Mouse (Mus musculus) limb, embryonic 13.5 days (tissue): Measurements from ENCODE around the gene Ift27. TPM values are rescaled to one million over a fixed set of nuclear protein-coding genes. Genes with fewer than 3 reads are reported as not detected.

ENCODE experiments used
- ATAC-seq: fragments of 200-750 bp; cut with Nextera tagmentation; 2 replicates; pipeline ENCODE4 v1.8.0; 2017; ENCODE audit warnings: low read depth, moderate number of reproducible peaks, moderate TSS enrichment; ENCODE audit not compliant: low FRiP score
- H3K27ac ChIP-seq: fragments of 300-500 bp; sonication (generic); 2 replicates; pipeline ENCODE4 v1.5.1; 2015; ENCODE audit warnings: inconsistent platforms, mild to moderate bottlenecking, moderate library complexity
- H3K27me3 ChIP-seq: fragments of 300-500 bp; sonication (generic); 2 replicates; pipeline ENCODE4 v1.6.1; 2015; ENCODE audit warnings: mild to moderate bottlenecking, inconsistent platforms
- H3K36me3 ChIP-seq: fragments of 300-500 bp; sonication (generic); 2 replicates; pipeline ENCODE4 v1.6.1; 2015; ENCODE audit warnings: inconsistent platforms, mild to moderate bottlenecking, moderate library complexity
- H3K4me1 ChIP-seq: fragments of 300-500 bp; sonication (generic); 2 replicates; pipeline ENCODE4 v1.6.1; 2015; ENCODE audit warnings: inconsistent platforms
- H3K4me2 ChIP-seq: fragments of 300-500 bp; sonication (generic); replicated peaks from 2 replicates; pipeline ENCODE4 v1.6.1; 2015; ENCODE audit warnings: inconsistent platforms, mild to moderate bottlenecking, moderate library complexity
- H3K4me3 ChIP-seq: fragments of 300-500 bp; sonication (generic); 2 replicates; pipeline ENCODE4 v1.5.1; 2015; ENCODE audit warnings: moderate library complexity, mild to moderate bottlenecking, inconsistent platforms
- H3K9ac ChIP-seq: fragments of 300-500 bp; sonication (generic); 2 replicates; pipeline ENCODE4 v1.6.1; 2015; ENCODE audit warnings: mild to moderate bottlenecking, inconsistent platforms
- H3K9me3 ChIP-seq: fragments of 300-500 bp; sonication (generic); 2 replicates; pipeline ENCODE4 v1.6.1; 2016; ENCODE audit warnings: inconsistent platforms
- WGBS: fragments of 180-500 bp; shearing (Covaris S2); methylation state at CpG from one replicate; pipeline ENCODE4 v1.1.7; 2015; 5-methylcytosine and 5-hydroxymethylcytosine counted together
- polyA plus RNA-seq: library from polyadenylated mRNA; unstranded; fragments of >200 nt; fragmentation: Nextera tagmentation; extraction: Ambion mirVana; gene quantifications from 2 replicates; pipeline ENCODE4 v1.2.1, GENCODE M21; 2015

Ift27 gene
- polyA plus RNA-seq, 1 experiment from 2014 or later = 91.1 TPM

DNA sequence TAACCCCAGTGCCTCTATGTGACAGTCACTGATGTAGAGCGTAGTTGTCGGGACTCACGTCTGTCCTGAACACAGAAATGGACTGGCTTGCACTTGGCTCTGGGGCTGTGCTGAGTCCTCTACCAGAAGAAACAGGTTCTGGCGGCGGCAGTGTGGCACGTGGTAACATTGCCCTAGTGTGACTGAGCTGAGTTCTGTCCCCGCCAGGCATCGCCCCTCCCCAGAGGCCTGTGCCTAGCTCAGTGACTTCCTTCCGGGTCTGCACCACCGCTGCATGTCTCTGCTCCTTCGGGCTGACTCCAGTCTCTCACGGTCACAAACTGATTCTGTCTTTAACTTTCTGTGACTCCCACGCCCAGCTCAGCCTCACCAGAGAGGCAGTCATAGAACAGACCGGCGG, 3.2 kb downstream of the Ift27 start:
- no peak for ATAC-seq
- H3K4me3 ChIP-seq = no peak overlapping the region
- peaks cover 23% of the 10 kb centered on the region for H3K36me3 ChIP-seq
- 89% methylated on average over 15 of the region's 15 CpGs for WGBS
- peaks cover 15% of the 10 kb centered on the region for H3K4me1 ChIP-seq
- no peak overlapping the region for H3K9ac ChIP-seq
- no peaks in the 10 kb centered on the region for H3K27me3 ChIP-seq
- no peak overlapping the region for H3K4me2 ChIP-seq
- no peak overlapping the region for H3K27ac ChIP-seq
- no peaks in the 10 kb centered on the region for H3K9me3 ChIP-seq

DNA sequence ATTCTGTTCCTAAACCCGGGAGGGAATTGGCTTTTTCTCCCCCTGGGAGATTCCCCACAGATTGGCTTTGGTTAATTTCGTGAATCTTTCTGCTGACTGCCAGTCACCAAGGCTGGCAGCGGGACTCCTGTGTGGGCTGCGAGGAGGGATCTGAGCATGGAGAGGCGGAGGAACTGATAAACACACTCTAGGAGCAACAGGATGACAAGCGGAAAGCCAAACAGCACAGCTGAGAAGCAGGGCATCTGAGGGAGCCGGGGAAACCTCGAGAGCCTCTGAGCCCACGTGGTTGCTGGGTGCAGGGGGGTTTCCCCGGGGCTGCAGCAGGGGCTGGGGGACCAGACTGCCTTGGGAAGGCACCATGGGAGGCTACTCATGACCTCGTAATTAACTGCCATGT, 4.3 kb downstream of the Ift27 start:
- WGBS = 80% methylated on average over 11 of the region's 11 CpGs
- ATAC-seq = no peak
- H3K4me1 ChIP-seq = peaks cover 11% of the 10 kb centered on the region
- no peaks in the 10 kb centered on the region for H3K9me3 ChIP-seq
- no peak overlapping the region for H3K9ac ChIP-seq
- H3K4me2 ChIP-seq = no peak overlapping the region
- no peak overlapping the region for H3K4me3 ChIP-seq
- peaks cover 29% of the 10 kb centered on the region for H3K36me3 ChIP-seq
- no peak overlapping the region for H3K27ac ChIP-seq
- H3K27me3 ChIP-seq = no peaks in the 10 kb centered on the region

DNA sequence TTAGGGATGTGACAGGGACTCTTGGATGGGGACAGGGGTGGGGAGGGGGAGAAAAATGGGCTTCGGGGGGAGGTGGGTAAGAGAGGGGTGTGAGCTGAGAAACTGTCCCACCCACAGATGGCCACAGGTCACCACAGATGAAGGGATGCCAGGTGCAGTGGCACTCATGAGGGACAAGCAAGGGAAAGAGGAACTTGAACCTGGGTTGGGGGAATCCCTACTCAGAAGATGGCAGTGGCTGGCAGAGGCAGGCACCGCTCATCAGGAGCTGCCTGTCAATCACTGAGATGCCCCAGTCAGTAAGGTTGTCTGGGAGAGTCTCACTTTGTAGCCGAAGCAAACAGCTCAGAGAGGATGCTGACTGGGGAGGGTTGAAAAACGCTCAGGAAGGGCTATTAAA, 8.6 kb downstream of the Ift27 start:
- Histone ChIP-seq H3K9me3 (no peaks in the 10 kb centered on the region), H3K27me3 (no peaks in the 10 kb centered on the region), H3K36me3 (peaks cover 55% of the 10 kb centered on the region), H3K4me2 (no peak overlapping the region), H3K4me3 (no peak overlapping the region), H3K9ac (0 out of 2 replicates have a peak overlapping the region, but pooled peaks have one; percentile 13), H3K27ac (no peak overlapping the region), H3K4me1 (no peaks in the 10 kb centered on the region)
- 81% methylated on average over 4 of the region's 4 CpGs for WGBS
- ATAC-seq = no peak

DNA sequence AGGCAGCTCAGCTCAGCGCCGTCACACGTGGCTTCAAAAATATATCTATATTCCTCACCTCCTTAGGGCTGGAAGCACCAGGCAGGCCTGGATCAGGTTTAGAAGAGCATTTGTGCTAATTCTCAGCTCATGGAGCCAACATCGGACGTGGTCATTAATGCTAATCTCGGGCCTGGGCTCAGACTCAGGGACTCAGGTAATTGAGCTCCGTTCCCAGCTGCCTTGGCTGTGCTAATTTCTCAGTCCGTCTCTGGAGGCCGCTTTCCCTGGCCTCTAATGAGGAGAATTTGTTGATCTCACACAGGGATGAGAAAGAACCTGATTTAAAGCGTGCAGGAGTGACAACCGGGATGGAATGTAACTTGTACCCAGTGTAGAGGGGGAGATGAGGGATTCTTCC, 9.4 kb downstream of the Ift27 start:
- Histone ChIP-seq H3K9ac (no peak overlapping the region), H3K27ac (no peak overlapping the region), H3K4me2 (no peak overlapping the region), H3K4me1 (no peaks in the 10 kb centered on the region), H3K9me3 (no peaks in the 10 kb centered on the region), H3K36me3 (peaks cover 55% of the 10 kb centered on the region), H3K4me3 (no peak overlapping the region), H3K27me3 (no peaks in the 10 kb centered on the region)
- WGBS = 78% methylated on average over 11 of the region's 11 CpGs
- no peak for ATAC-seq

DNA sequence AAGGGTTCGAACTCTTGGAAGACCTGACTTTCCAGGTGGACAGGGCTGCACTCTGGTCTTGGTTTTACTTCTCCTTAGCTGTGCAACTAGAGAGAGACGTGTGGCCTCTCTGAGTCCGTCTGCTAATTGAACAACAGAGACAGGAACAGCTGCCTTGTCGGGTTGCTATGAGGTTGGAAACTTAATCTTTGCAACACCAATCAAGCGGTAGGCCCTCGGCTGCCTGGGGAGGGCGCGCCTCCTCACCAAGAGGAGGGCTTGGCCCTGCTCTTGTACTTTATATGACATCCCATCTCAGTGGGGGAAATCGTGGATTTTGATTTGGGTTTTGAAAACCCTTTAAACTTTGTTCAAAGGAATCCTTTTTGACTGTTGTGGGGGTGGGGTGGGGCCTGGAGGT, 12.0 kb downstream of the Ift27 start:
- Histone ChIP-seq H3K27me3 (no peaks in the 10 kb centered on the region), H3K27ac (no peak overlapping the region), H3K4me2 (no peak overlapping the region), H3K36me3 (peaks cover 52% of the 10 kb centered on the region), H3K4me3 (no peak overlapping the region), H3K9me3 (no peaks in the 10 kb centered on the region), H3K4me1 (no peaks in the 10 kb centered on the region), H3K9ac (no peak overlapping the region)
- ATAC-seq = no peak
- WGBS = 75% methylated on average over 9 of the region's 9 CpGs

DNA sequence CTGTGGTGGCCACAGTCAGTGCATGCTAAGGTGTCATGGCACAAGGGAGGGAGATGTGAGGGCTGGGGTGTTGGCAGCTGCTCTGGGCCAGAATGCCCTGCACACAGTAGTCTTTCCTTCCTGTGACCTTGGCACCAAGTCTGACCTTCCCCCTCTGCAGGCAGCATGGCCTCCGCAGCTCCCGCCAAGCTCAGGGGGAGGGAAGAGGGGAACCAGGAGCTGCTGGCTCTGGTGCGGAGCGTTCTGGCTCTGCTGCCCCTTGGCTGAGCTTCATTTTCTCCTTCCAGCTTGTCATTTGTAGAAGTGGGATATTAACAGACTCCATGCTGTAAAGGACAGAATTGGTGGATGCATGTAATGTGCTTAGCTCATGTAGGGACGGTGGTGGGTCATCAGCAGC, 15.6 kb downstream of the Ift27 start:
- Histone ChIP-seq H3K4me2 (no peak overlapping the region), H3K27me3 (no peaks in the 10 kb centered on the region), H3K9ac (no peak overlapping the region), H3K9me3 (no peaks in the 10 kb centered on the region), H3K36me3 (peaks cover 22% of the 10 kb centered on the region), H3K4me3 (no peak overlapping the region), H3K27ac (no peak overlapping the region), H3K4me1 (no peaks in the 10 kb centered on the region)
- no peak for ATAC-seq
- 88% methylated on average over 5 of the region's 5 CpGs for WGBS

DNA sequence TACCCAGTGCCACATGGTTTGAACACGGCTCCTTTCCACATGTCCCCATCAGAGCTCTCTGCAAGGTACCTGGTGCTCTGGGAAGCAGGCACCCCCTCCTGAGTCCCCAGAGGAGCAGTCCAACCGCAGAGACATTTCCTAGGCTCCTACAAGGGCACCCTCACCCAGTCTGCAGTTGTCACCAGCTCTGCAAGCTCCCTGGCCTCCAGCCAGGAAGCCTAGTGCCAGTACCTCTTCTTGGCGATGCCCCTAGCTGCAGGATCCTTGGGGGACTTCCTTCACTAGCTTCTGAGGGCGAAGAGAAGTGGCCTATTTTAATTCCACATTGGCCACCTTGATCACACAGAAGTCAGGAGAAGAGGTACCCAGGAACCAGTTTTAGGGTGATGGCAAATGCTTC, 16.1 kb downstream of the Ift27 start:
- ATAC-seq = no peak
- 80% methylated on average over 4 of the region's 4 CpGs for WGBS

DNA sequence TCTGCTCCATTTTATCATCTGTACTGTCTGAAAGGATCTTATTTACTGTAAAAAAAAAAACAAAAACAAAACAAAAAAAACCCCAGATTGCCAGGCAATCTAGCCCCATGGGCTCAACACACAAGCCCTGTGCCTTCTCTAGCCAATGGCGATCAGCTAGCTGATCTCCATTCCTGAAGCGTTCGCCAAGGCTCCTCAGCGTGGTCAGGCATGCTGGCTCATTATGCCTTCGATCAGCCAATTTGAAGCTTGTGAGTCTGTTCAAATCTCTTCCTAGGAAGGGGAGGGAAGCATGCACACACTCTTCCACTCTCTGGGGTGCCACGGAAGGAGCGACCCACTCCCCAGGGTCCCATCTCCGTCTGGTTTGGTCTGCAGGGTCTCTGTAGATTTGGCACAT, 16.6 kb downstream of the Ift27 start:
- Histone ChIP-seq H3K27ac (no peak overlapping the region), H3K4me2 (no peak overlapping the region), H3K4me1 (no peaks in the 10 kb centered on the region), H3K36me3 (peaks cover 14% of the 10 kb centered on the region; the same call in 1 of the 2 replicates), H3K27me3 (no peaks in the 10 kb centered on the region), H3K9ac (no peak overlapping the region), H3K9me3 (no peaks in the 10 kb centered on the region), H3K4me3 (no peak overlapping the region)
- 82% methylated on average over 8 of the region's 8 CpGs for WGBS
- ATAC-seq = no peak

More for the DNA sequence above, 16.1 kb downstream of the Ift27 start:
- Histone ChIP-seq H3K4me2 (no peak overlapping the region), H3K4me1 (no peaks in the 10 kb centered on the region), H3K9ac (no peak overlapping the region), H3K9me3 (no peaks in the 10 kb centered on the region), H3K36me3 (peaks cover 18% of the 10 kb centered on the region), H3K27me3 (no peaks in the 10 kb centered on the region), H3K4me3 (no peak overlapping the region), H3K27ac (no peak overlapping the region)

DNA sequence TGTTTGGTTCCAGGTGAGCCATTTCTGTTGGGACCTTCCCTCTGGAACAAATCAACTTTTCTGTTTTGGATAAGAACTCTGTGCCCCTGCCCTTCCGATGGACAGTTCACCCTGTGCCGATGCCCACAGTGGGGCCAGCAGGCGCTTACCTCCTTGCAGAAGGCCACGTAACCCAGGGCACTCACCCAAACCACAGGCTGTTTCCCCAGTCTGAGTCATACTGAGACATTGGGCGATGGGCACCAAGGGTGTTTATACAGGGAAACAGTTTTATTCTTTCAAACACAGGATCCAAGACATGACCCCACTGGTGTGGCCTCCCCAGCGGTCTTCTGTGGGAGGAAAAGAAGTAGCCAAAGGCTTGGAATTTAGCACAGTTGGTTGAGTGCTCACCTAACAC, 18.5 kb downstream of the Ift27 start:
- Histone ChIP-seq H3K36me3 (peaks cover 8% of the 10 kb centered on the region; the same call in 1 of the 2 replicates), H3K4me3 (no peak overlapping the region), H3K9ac (no peak overlapping the region), H3K9me3 (no peaks in the 10 kb centered on the region), H3K27me3 (no peaks in the 10 kb centered on the region), H3K27ac (no peak overlapping the region), H3K4me2 (no peak overlapping the region), H3K4me1 (no peaks in the 10 kb centered on the region)
- no peak for ATAC-seq
- WGBS = 92% methylated on average over 6 of the region's 6 CpGs

DNA sequence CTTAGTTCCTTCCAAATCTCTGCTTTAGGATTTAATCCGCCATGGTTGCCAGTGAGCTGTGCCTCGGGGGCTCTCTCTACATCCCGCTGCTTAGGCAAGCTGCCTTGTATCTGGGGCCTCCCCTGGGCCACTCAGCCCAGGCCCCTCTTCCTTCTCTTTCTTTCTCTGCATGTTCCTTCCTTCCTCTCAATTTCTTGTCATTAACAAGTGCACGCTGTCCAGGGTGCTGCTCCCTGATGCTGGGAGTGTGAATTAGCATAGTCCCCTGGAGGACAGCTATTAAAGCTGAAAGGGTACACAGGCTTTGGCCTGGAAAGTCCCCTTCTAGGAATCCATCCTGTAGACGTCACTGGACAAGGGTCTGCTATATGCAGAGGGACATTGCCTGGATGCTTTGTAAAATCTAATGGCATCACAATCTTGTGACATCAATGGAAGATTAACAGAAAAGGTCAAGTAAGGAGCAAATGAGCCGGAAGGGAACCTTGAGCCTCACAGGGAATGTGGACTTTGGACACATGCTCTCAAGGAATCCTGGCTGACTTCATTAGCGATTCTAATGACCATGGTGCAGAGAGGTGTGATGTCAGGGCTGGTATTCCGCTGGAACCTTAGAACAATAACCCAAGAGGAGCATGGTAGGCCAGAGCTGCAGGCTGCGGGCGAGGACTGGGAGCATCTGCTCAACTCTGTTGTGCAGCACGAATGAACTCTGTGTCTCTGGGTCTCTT, 20.7 kb downstream of the Ift27 start:
- H3K9me3 ChIP-seq = no peaks in the 10 kb centered on the region
- WGBS = 57% methylated on average over 11 of the region's 11 CpGs
- no peak overlapping the region for H3K27ac ChIP-seq
- H3K36me3 ChIP-seq = no peaks in the 10 kb centered on the region
- no peak for ATAC-seq
- H3K4me3 ChIP-seq = no peak overlapping the region
- no peak overlapping the region for H3K9ac ChIP-seq
- H3K27me3 ChIP-seq = no peaks in the 10 kb centered on the region
- H3K4me1 ChIP-seq = no peaks in the 10 kb centered on the region
- no peak overlapping the region for H3K4me2 ChIP-seq

DNA sequence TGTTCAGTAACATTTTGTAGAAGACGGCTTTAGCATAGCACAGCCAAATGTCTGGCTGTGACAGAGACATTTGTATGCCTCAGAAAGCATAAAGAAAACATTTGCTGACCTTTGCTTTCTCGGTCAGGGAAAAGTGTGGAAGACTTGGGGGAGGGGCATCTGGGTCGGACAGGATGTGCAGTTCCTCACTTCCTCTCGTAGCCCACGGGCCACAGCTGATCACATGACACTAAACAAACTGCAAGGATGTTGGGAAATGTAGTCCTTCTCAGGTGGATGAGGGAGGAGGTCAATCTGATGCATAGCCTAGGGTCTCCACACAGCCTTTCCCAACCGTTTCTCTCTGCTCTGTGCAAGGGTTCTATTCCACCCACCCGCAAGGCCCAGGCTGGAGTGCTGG, 25.3 kb downstream of the Ift27 start:
- no peak overlapping the region for H3K27ac ChIP-seq
- H3K4me2 ChIP-seq = no peak overlapping the region
- no peaks in the 10 kb centered on the region for H3K36me3 ChIP-seq
- no peaks in the 10 kb centered on the region for H3K9me3 ChIP-seq
- WGBS = 69% methylated on average over 7 of the region's 7 CpGs
- no peaks in the 10 kb centered on the region for H3K4me1 ChIP-seq
- H3K4me3 ChIP-seq = no peak overlapping the region
- H3K9ac ChIP-seq = no peak overlapping the region
- ATAC-seq = no peak
- H3K27me3 ChIP-seq = no peaks in the 10 kb centered on the region

DNA sequence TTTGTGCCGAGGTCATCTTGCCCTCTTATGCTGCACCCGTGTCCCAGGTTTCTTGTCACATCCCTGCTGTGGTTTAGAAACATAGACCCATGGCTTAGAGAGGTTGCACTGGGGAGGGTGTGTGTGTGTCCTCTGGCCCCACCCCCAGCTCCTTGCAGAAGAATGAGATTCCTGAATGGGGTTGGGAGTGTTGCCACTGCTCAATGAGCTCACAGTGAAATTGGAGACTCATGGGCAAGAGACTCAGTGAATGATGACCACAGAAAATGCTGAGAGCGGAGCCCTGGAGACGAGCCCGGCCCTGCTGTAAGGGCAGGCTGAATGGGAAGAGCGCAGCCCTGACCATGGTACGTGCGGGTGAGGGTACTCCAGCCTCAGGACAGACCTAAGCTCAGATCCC, 33.7 kb downstream of the Ift27 start:
- Histone ChIP-seq H3K4me1 (no peaks in the 10 kb centered on the region), H3K9ac (no peak overlapping the region), H3K27ac (no peak overlapping the region), H3K27me3 (0 out of 2 replicates have a peak, but pooled peaks cover under 1% of the 10 kb centered on the region), H3K4me3 (no peak overlapping the region), H3K4me2 (no peak overlapping the region), H3K36me3 (no peaks in the 10 kb centered on the region), H3K9me3 (no peaks in the 10 kb centered on the region)
- 71% methylated on average over 8 of the region's 8 CpGs for WGBS
- ATAC-seq = no peak

DNA sequence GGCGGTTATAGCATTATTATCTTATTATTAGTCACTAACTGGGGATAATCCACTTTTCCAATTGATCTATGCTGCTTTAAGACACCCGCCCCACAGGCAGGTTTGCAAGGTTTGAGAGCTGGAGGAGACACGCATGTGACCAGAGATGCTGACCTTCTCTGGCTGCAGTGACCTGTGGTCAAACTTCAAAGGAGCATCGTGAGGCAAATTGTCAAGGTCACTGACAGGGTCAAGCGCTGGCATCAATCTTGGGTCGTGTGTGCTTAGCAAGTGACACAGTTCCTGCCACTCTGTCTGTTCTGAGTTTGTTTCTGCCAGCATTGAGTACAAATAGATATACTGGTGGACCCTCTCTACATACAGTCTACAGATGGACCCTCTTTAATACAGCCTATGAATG, 39.3 kb downstream of the Ift27 start:
- Histone ChIP-seq H3K36me3 (no peaks in the 10 kb centered on the region), H3K9ac (no peak overlapping the region), H3K27me3 (0 out of 2 replicates have a peak, but pooled peaks cover 5% of the 10 kb centered on the region), H3K4me2 (no peak overlapping the region), H3K27ac (no peak overlapping the region), H3K4me1 (no peaks in the 10 kb centered on the region), H3K4me3 (no peak overlapping the region), H3K9me3 (no peaks in the 10 kb centered on the region)
- WGBS = 20% methylated on average over 6 of the region's 6 CpGs
- ATAC-seq = no peak
